Mouse (Mus musculus) lung, adult 2 months (tissue): ENCODE measurements at regions not wholly inside any gene's neighbourhood (a gene's known extent, or its start where the extent isn't known, plus 50 kb on each side); places are given as distances from the start of the nearest gene placed in this dataset.

Experiments
- CTCF ChIP-seq: fragments of 200-500 bp; IDR thresholded peaks from 2 replicates; pipeline ENCODE4 v1.5.1; 2011; ENCODE audit warnings: mild to moderate bottlenecking, low read length, control low read depth; ENCODE audit not compliant: insufficient read depth
- POLR2A ChIP-seq: fragments of 200-500 bp; IDR thresholded peaks from 2 replicates; pipeline ENCODE4 v1.6.1; 2011; ENCODE audit warnings: low read depth, mild to moderate bottlenecking, control low read depth, low read length, borderline replicate concordance; ENCODE audit errors: extremely low read depth

- TF ChIP-seq POLR2A: no peak
- no peak for TF ChIP-seq CTCF
Measured at GRCm38 (mm10) chr13:99114565-99114964, 70.1 kb upstream of the Zfp366 start.
